Mouse (Mus musculus): ENCODE results near the gene Ripor1.

DNA sequence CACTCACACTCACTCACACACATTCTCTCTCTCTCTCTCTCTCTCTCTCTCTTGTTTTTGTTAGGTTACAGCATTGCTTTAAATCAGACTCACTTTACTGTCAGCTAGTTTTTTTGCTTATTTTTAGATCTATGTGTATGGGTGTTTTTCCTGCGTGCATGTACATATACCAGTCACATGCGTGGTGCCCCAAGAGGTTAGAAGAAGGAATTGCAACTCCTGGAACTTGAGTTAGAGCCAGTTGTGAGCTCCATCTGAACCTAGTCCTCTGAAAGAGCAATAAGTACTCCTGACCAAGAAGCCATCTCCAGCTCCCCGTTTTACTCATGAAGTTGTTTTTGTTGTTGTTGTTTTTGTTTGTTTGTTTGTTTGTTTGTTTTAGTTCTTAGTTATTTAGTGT lies 56.1 kb downstream of the Ripor1 start:
- no peak for TF ChIP-seq CHD2 (IDR thresholded peaks at IDR 0.05; ENCODE audit: low read depth, low read length)
- TF ChIP-seq HCFC1 (IDR thresholded peaks at IDR 0.05; ENCODE audit: borderline replicate concordance, insufficient read depth, low read length), result no peak
- TF ChIP-seq MAFK (IDR thresholded peaks at IDR 0.05; ENCODE audit: insufficient read depth, low read depth, low read length), result no peak
